Mouse (Mus musculus) cortical plate, adult 2 months (tissue): ENCODE data around the gene Sema5a. TPM values are rescaled to one million over a fixed set of nuclear protein-coding genes. Genes with fewer than 3 reads are reported as not detected.
A peak's percentile ranks its signal among the peaks of the same experiment; 100 is the strongest.

Experiments
- H3K27ac ChIP-seq: fragments of 200-500 bp; 2 replicates; pipeline ENCODE4 v1.5.1; 2012; ENCODE audit warnings: low read length, control low read depth, inconsistent platforms; ENCODE audit not compliant: insufficient read depth
- H3K4me1 ChIP-seq: fragments of 200-500 bp; 2 replicates; pipeline ENCODE4 v1.6.1; 2011; ENCODE audit warnings: low read length; ENCODE audit not compliant: control insufficient read depth, insufficient read depth
- H3K4me3 ChIP-seq: fragments of 200-500 bp; 2 replicates; pipeline ENCODE4 v1.5.1; 2011; ENCODE audit warnings: mild to moderate bottlenecking, low read length, control low read depth; ENCODE audit not compliant: insufficient read depth
- CTCF ChIP-seq: fragments of 200-500 bp; IDR thresholded peaks from 2 replicates; pipeline ENCODE4 v1.5.1; 2011; ENCODE audit warnings: mild to moderate bottlenecking, control low read depth, low read length; ENCODE audit not compliant: insufficient read depth; ENCODE audit errors: extremely low read depth
- POLR2A ChIP-seq: fragments of 200-500 bp; IDR thresholded peaks from 2 replicates; pipeline ENCODE4 v1.6.1; 2011; ENCODE audit warnings: mild to moderate bottlenecking, low read length, control low read depth; ENCODE audit not compliant: insufficient read depth; ENCODE audit errors: extremely low read depth
- polyA plus RNA-seq: library from polyadenylated mRNA; depleted of rRNA; stranded (reverse); fragments of >200 nt; gene quantifications from 2 replicates; pipeline ENCODE4 v1.2.3, GENCODE M21; 2012

Sema5a gene
- polyA plus RNA-seq, 1 experiment, result 7.8 TPM

DNA sequence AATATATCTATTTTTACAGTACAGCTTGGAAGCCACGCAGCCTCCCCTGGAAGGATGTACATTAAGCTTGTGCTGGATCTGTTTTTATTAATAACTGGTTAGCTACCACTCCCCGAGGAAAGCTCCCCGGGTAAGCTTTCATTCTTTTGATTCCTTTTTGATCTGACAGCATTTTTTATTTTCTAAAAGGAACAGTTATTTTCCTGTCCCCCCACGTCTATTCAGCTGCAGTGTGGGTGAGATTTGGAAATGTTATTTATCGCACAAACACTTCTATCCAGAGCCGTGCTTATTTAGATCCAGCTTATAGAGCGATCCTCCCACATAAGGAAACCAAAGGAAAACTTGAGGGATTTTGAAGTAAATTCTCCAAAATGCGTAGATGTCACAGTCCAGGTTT lies 158.7 kb downstream of the Sema5a start:
- H3K4me1 ChIP-seq, result no peaks in the 10 kb centered on the region; the same call in 1 of the 2 replicates
- no peak overlapping the region for H3K27ac ChIP-seq
- H3K4me3 ChIP-seq, result no peak overlapping the region
- TF ChIP-seq POLR2A (no peak), CTCF (no peak)

DNA sequence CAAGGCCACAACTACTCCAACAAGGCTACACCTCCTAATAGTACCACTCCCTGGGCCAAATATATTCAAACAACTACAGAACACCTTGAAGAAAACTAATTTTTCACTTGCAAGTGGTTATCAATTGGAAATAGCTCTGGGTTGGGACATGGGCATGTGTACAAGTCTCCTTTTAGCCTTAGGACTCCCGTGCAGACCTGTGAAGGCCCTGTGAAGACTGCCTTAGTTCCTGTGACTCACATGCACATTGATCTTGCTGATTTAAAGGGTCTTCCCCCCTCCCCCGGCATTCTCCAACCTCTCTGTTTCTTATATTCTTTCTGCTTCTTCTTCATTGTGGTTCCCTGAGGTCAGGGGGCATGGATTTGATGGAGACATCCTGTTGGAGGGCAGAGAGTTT lies 161.8 kb downstream of the Sema5a start:
- TF ChIP-seq CTCF (no peak), POLR2A (no peak)
- H3K4me3 ChIP-seq, result no peak overlapping the region
- H3K27ac ChIP-seq, result no peak overlapping the region
- H3K4me1 ChIP-seq, result no peaks in the 10 kb centered on the region; the same call in 1 of the 2 replicates

DNA sequence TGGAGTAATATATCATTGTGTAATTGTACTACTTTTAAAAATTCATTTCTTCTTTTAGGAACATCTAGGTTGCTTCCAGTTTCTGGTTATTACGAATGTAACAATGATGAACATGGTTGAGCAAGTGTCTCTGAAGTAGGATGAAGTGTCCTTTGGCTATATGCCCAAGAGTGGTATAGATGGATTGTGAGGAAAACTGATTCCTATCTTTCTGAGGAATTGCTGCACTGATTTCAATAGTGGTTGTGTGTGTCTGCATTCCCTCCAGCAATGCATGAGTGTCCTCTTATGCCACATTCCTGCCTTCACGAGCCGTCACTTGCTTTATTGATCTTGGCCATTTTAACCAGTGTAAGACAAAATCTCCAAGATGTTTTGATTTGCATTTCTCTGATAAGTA lies 163.2 kb downstream of the Sema5a start:
- H3K27ac ChIP-seq, result no peak overlapping the region
- H3K4me3 ChIP-seq, result no peak overlapping the region
- TF ChIP-seq POLR2A, result no peak
- H3K4me1 ChIP-seq, result no peaks in the 10 kb centered on the region; the same call in 1 of the 2 replicates

DNA sequence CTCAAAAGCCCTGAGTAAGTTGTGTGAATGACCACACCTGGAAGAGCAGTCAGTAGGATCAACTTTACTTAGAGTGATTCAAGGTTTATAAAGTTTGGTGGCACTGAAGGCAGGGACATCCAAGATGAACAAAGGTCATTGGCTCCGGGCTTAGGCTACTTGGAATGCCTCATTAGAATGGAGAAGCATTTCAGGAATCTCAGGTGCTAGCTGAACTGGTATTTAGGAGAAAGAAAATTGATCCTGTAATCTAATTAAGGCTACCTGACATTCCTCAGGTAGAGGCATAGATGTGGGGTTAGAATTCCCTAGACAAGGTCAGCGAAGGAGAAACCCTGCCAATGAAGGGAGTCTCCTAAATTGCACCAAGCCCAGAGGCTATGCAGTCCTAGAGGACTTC lies 171.7 kb downstream of the Sema5a start:
- no peak for TF ChIP-seq POLR2A
- no peak for TF ChIP-seq CTCF
- Histone ChIP-seq H3K4me1 (no peaks in the 10 kb centered on the region), H3K27ac (no peak overlapping the region), H3K4me3 (no peak overlapping the region)

DNA sequence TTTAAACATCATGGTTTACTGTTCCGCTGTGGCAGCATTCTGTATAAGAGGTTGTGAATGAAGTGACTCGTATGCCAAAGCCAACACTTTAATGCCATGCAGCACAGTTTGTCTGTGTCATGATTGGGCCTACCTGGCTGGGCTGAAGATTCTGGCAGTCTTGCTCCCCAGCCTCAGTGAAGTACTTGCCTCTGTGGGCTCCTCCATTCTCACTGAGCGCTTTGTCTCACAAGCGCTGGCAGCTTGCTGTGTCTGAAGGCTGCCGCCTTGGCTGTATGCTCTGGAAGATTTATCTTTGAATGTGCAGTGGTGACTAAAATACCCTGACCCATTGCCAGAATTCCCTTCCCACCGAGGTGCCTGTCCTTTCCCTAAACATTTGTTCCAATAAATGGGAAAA lies 178.0 kb downstream of the Sema5a start:
- Histone ChIP-seq H3K4me1 (no peaks in the 10 kb centered on the region), H3K27ac (no peak overlapping the region), H3K4me3 (no peak overlapping the region)
- TF ChIP-seq CTCF, result no peak

DNA sequence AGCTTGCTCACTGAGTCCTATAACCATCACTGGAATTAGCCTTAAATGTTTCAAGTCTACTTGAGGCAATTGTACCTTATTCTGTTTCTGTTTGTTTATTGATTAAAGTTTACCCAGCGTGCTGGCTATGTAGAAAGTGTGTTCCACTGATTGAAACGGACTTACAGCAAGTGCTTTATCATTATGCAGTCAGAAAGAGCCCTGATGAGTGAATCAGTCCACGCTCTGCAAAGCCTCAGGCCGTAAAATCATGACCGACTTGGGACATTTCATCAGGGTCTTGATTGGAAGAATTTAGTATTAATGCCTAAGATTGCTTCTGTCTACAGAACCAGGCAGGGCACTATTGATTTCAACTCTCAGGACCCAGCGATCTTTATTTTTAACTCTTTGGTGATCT lies 178.5 kb downstream of the Sema5a start:
- no peak overlapping the region for H3K4me3 ChIP-seq
- H3K4me1 ChIP-seq, result no peaks in the 10 kb centered on the region
- TF ChIP-seq CTCF, result no peak
- TF ChIP-seq POLR2A, result no peak
- H3K27ac ChIP-seq, result no peak overlapping the region

DNA sequence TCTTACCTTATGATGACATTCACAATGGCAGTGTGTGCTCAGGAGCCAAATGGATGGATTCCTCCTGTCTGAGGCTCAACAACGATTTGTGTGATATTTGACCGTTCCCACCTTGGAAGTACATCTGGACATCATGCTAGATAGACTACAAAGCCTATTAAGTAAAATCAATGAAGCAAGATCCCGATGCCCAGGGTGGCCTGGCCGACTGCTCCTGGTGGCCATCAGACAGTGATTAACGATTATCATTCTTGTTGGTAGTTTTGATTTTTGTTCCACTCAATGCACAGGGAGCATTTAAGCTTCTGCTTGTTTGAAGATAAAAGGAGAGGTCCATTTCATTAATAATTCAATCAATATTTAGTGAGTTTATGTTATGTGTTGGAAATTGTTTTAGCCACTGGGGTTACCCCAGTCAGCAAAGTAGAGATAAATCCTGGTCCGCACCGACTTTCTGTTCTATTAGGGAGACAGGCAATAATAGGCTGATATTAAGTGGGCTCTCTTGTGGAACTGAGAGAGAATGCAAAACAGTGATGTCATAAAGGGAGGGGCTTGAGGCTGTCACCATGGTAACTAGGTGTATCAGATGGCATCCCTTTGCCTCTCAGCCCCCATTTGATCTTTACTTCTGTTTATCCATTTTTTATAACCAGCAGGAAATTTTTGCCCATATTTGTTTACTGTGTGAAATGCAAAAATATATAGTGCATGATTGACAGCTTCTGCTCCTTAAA lies 182.7 kb downstream of the Sema5a start:
- no peak overlapping the region for H3K4me3 ChIP-seq
- TF ChIP-seq POLR2A (no peak), CTCF (no peak)
- H3K27ac ChIP-seq, result no peak overlapping the region
- no peaks in the 10 kb centered on the region for H3K4me1 ChIP-seq

DNA sequence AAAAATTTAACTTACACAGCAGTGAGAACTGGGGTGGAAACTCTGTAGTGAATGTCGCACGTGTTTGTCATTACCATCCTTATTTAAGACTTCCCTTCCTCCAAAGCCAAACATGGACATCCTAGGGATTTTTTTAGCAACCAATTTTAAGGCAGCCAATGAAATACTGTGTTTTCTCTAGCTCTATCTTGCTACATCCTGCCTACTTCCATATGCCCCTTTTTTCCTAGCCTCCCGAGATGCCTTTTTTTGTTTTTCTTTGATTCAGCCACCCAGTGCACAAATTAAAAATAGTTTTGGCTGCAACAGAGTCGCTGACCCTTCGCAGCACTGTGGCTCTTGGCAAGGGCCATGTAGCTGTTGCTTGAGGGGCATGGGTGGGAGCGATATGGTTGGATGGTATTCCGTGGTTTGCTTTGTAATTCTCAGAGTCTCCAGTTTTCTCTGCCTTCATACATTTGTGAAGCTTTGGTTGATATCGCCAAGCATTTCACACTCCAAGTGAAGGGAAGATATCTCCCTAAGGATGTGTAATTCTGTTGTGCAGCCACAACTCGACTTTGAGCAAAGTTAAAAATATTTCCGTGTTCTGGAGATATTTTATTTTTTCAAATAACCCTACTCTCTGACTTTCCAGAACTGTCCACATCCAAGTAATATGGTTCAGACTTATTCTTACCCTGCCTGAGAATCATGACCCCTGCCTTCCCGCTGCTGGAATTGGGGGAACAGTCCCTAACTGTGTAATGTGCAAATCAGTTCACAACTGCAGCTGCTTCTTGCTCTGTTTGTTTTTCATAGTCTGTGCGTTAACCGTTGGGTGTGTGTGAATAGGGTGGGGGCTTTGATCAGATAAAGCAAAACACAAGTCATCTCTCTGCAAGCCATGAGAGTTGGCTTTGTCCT lies 188.6 kb downstream of the Sema5a start:
- Histone ChIP-seq H3K27ac (no peak overlapping the region), H3K4me3 (peak overlapping the region; percentile 21; the same call in 1 of the 2 replicates), H3K4me1 (peaks cover 2% of the 10 kb centered on the region; the same call in 1 of the 2 replicates)
- TF ChIP-seq POLR2A (no peak), CTCF (no peak)

DNA sequence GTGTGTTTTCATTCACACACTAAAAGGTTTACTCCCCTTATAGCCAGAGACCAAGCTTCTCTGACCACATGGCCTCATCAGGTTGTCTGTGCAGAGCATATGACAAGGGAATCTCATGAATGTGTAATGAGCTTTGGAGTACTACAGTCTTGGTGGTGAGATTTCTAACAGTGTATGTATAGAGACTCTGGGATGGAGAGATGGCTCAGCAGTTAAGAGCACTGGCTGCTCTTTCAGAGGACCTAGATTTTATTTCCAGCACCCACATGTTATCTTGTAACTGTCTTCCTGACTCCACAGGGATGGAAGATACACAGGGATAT lies 189.2 kb downstream of the Sema5a start:
- no peak overlapping the region for H3K4me3 ChIP-seq
- no peak overlapping the region for H3K27ac ChIP-seq
- no peak for TF ChIP-seq POLR2A
- TF ChIP-seq CTCF, result no peak
- H3K4me1 ChIP-seq, result peaks cover 2% of the 10 kb centered on the region; the same call in 1 of the 2 replicates

DNA sequence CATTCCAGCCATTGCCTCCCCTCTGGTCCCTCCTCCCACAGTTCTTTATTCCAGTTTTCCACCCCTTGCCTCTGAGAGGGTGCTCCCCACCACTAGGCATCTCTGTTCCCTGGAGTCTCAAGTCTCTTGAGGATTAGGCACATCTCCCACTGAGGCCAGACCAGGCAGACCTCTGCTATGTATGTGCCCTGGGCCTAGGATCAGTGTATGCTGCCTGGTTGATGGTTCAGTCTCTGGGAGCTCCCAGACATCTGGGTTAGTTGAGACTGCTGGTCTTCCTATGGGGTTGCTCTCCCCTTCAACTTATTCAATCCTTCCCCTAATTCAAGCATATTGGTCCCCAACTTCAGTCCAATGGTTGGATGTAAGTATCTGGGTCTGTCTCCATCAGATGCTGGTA lies 189.7 kb downstream of the Sema5a start:
- H3K4me1 ChIP-seq, result peaks cover 2% of the 10 kb centered on the region; the same call in 1 of the 2 replicates
- no peak overlapping the region for H3K27ac ChIP-seq
- TF ChIP-seq POLR2A, result no peak
- no peak overlapping the region for H3K4me3 ChIP-seq
